Mouse (Mus musculus) gastrocnemius, postnatal 14 days (tissue): ENCODE results near the gene Bach1. TPM values are rescaled to one million over a fixed set of nuclear protein-coding genes. Genes with fewer than 3 reads are reported as not detected.

Experiments
- DNase-seq: peaks from one replicate; pipeline ENCODE4 v3.0.0; 2021; ENCODE audit warnings: mixed read lengths
- intact Hi-C: fragments of 180-260 bp; cut with DNase I; formaldehyde crosslinking; loops from one replicate; pipeline ENCODE4 v1.15.1; 2025; ENCODE audit warnings: low total_unique reads
- total RNA-seq, 2 experiments: library from RNA; stranded (reverse); gene quantifications; 2 replicates each; pipeline ENCODE4 v1.2.3; 2021

Gene Bach1
- total RNA-seq, 2 experiments from 2014 or later: 12.5 to 14.6 TPM

GRCm38 (mm10) chr16:87774398-87774797, 75.7 kb downstream of the Bach1 start:
- DNase-seq: no peak
- intact Hi-C loops: no loop called here

DNA sequence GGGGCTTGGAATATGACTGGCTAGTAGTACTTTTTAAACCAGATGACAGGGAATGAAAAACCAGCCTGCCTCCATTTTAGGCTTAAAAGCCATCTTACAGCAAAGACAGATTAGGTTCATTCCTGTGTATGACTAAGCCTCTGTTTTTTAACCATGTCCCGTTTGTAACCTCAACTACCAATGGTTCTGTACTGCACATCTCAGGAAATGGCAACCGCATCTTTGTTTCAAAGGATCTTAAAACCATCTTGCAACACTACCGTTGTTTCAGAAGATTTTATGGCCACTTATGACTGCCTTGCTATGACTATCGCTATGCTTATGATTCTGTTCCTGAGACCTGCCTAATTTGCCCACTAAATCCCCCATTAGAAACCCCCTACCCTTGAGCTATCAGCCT, 78.6 kb downstream of the Bach1 start:
- intact Hi-C loops: no loop called here
- no peak for DNase-seq

DNA sequence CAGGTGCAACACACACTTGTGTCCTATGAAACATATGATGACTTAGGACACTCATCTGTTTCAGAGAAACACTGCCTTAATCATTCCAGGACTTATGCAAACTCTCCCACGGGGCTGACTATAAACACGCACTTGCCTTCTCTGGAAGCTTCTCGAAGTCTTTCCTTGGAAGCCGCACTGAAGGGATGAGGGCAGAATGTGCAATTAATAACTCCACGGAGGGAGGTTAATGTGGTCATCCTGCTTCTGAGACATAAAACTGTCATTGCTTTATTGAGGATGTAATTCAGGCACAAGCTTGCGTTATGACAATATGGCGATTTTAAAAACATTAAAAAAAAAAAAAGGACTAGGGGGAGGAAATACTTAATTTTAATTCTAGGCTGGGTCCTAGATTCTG, 82.9 kb downstream of the Bach1 start:
- no peak for DNase-seq
- intact Hi-C loops: no loop called here

Other genes starting within 250 kb of the Bach1 start
- 10 to 100 TPM; 23.4 to 32.3 TPM for gene Usp16, start 244.2 kb upstream of the Bach1 start, total RNA-seq
- gene Cct8, start 203.1 kb upstream of the Bach1 start, total RNA-seq: 100 to 1,000 TPM; 125 to 140 TPM
- gene Map3k7cl, start 145.6 kb upstream of the Bach1 start, total RNA-seq: 10 to 100 TPM; 26.9 to 27.6 TPM